Mouse (Mus musculus): Measurements from ENCODE around the gene Dnmbp.

Gene Dnmbp

DNA sequence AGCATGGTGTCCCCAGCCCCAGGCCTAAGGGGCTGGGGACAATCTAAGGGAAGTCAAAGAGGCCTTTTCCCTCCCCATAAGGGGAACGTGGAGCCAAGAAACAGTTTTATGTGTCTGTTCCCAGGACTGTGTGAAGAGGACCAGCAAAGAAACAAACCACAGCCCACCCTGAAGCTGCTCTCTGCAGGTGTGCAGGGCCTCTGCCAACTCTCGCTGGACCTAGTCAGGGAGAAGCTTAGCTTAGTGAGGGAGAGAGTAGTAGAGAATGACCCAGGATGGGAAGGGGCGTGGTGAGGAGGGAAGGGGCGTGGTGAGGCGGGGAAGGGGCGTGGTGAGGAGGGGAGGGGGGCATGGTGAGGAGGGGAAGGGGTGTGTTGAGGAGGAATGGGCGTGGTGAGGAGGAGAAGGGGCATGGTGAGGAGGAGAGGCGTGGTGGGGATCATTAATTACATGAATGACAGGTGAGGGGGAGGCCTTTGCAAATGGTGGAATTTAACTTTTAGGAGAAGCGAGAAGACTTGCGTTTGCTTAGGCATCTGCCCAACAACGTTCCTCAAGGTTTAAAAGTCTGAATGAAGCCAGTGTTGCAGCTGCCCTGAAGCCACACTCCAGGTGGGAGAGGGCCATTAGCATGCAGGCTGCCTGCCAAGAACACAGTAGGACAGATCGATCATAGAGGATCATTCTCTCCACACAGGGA lies 9.3 kb upstream of the Dnmbp start:
- CTCF ChIA-PET, result no interaction called here

DNA sequence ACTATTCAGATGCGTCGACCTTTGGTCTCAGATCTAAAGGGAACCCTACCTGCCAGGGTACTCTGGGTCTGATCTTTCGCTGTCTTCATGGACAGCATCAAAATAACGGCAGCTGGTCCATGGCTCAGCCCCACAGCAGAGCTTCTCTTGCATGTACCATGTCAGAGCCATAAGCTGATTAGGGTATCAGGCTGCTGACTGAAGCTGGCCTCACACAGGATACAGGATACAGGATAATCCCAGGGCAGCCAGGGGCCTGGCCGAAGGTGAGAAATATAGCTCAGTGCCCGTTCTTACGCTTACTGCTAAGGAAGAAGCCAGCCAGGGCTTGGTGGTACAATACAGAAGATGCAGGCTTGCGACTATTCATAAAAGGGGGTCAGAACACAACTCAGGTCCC lies 4.6 kb upstream of the Dnmbp start:
- CTCF ChIA-PET, result no interaction called here

DNA sequence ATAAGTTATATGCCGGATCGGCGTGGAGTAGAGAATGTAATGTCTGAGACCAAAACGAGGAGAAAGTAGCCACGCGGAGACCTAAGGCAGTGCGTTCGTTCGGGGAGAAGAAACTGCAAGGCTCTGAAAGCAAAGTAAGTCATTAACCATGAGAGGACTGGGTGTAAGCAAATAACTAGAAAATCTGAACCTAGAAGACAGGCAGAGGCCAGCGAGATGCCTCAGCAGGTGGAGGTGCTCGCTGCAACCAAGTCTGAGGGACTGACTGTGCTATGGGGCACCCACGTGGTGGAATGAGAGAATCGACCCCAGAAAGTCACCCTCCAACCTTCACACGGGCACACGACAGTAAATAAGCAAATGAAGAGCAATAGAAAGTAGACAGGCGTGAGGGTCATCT lies 3.1 kb upstream of the Dnmbp start:
- CTCF ChIA-PET, result no interaction called here

DNA sequence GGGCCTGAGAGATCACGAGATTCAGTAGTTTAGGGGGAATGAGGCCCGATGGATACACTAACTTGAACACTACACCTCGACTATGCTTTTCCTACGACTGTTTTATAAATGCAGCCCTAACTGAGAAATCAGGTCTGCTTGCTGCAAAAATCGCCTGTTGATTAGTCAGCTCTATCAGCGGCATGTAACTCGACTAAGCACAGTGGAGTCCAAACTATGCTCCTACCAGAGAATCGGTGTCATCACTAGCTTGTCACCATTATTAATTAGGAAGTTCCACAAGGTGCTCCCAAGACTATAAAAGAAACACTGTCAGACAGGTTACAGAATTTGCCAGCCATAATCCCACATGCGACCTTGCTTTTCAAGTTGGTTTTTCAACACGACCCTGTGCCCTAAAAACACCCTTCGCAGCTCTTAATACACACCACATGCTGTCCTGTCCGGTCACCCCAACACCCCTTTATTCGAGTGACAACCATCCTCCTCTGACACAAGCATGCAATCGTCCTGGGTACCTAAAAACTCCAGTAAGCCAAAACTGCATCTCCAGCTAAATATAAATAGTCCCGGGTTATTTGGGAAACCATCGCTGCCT lies 721 bp downstream of the Dnmbp start:
- CTCF ChIA-PET, result no interaction called here

DNA sequence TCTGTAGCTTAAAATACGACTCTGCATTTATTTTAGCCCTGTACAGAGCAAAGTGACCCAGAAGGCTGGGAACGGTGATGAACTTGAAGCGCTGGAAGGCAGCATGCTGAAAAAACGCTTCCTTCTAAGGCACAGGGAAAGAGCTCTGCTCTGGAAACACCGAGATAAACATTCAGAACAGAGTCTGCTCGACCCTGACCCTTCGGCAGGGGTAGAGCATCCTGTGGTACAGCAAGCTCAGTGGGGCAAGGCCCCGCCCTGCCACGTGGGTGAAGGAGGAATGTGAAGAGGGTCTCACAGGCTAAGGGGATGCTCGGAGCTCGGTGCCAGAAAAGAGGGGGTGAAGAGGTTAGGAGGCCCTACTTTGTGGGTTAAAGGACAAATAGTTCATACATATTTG lies 1.6 kb downstream of the Dnmbp start:
- CTCF ChIA-PET, result no interaction called here

DNA sequence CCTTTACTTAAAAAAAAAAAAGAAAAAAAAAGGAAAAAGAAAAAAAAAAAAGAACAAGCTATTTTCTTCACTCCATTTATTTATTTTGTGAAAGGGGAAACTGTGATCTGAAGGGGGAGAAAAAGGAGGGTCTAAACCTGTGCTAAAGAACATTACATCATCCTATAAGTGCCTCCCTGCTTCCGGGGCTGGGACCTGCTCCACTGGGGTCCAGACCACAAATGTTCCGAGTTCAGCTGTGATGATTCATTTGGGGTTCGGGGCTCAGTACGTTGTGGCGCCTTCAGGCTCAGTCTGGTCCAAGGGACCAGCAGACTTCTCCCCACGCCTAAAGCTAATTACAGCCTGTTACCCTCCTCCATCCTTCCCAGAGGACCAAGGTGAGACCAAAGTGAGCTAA lies 9.1 kb downstream of the Dnmbp start:
- CTCF ChIA-PET, result no interaction called here

DNA sequence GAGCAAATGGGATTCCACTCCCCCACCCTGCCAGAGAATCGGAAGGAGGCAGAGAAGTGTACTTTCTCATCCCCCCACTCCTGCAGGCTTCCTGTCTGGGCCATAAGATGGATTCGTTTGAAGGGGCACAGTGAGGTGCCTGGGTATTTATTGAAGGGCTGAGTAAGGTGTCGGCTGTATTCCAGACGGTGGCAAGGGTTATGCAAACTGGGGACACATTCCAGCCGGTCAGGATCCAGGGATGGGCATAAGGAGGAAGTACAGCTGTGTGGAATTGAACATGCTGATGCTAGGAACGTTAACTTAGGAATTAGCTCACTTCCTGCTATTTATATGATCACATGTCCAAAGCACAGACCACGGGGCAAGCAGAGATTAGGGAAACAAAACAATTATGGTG lies 9.6 kb downstream of the Dnmbp start:
- CTCF ChIA-PET, result no interaction called here

DNA sequence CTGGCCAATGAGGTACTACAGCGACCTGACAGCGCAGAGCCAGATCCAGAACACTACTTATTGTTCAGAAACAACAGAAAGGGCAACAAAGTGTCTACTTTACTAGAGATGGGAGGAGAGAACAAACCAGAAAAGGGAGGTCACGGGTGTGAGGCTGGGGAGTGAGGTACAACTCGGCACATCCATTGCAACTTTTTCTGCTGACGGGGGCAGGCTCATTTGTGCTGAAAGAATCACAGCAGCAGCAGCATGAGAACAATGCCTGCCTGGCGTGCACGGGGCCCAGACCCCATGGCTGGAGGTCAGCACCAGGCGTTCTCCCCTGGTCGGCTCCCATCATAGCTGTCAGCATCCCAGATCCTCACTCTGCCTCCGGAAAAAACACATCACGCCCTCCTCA lies 10.1 kb downstream of the Dnmbp start:
- CTCF ChIA-PET, result no interaction called here

DNA sequence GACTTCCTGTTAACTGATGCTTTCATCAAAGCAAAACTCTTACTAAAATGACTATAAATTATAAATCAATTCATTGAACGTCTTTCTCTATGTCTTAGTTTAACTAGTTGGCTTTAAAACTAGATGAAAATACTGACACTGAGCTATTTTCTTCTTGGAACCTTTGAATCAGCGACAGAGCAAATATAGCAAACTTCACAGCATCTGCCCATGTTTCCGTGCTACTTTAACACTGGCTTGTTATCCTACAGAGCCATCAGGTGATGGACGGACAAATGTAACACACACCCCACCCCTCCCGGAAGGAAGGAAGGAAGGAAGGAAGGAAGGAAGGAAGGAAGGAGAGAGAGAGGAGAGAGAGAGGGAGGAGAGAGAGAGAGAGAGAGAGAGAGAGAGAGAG lies 12.0 kb downstream of the Dnmbp start:
- CTCF ChIA-PET, result no interaction called here

DNA sequence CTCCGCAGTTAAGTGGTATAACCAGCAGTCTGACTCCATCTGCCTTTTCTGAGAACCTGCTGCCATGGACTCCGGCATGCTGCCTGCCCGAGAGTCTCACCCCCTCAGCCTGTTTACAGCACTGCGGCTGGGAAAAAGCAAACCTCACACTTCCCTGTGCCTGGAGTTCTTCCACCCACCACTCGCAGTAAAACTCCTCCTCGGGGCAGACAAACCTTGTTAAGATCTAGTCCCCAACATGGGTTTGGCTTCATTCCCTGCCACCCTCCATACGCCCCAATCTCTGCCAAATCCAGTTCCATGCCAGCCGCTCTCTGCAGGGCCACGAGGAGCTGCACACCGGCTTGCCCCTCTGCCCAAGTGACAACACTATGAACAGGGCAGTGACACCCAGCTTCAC lies 12.9 kb downstream of the Dnmbp start:
- CTCF ChIA-PET, result no interaction called here

DNA sequence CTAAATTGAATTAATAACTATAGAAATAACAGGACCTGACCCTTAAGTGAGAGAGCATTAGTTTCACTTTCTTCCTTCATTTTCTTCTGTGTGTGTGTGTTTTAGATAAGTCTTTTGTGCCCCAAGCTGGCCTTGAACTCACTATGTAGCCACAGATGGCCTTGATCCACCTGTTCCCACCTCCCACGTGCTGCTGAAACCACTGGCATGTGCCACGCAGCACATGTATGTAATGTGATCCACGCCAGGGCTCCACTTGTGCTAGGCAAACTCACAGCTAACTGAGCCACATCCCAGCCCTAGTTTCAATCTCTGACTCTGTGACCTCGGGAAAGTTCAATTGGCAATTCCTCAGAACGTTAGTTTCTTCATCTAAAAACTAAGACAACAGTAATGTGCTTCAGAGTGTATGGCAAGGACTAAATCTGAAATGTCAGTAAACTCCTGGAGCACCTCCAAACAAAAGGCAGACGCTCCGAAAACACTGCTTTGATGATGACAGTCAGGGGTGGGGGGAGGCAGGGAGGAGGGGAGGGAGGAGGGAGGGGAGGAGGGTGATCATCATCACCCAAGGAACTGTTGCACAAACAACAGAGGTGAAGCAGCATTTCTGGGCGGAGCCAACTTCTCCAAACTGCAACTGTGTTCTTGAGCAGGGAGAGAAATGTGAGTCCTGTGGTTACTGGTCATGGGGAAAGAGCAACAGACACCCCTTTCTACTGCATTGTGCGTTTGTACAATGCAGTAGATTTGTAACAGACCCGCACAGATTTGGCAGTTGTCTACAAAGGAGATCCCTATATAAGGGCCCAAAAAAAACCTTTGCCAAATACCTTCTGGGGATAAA lies 13.6 kb downstream of the Dnmbp start:
- CTCF ChIA-PET, result interaction anchor here (0.7 kb wide), 1 partner anchor 153 kb away, joined by 3 read pairs; no protein-coding TSS in a partner anchor

DNA sequence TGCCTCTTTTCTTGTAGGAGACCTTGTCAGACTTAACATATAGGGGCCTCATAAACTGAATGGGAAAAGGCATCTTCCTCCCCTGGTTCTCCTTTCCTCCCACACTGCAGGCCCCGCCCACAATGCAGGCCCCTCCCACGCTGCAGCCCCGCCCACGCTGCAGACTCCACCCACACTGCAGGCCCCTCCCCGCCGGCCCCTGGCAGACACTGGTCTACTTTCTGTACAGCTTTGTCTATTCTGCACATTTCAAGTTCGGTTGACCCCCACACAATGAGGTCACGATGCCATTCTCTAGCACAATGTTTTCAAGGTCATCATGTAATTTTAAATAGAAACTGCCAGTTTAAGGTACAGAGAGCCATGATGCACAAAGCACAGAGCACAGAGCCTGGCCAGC lies 15.6 kb downstream of the Dnmbp start:
- CTCF ChIA-PET, result no interaction called here

DNA sequence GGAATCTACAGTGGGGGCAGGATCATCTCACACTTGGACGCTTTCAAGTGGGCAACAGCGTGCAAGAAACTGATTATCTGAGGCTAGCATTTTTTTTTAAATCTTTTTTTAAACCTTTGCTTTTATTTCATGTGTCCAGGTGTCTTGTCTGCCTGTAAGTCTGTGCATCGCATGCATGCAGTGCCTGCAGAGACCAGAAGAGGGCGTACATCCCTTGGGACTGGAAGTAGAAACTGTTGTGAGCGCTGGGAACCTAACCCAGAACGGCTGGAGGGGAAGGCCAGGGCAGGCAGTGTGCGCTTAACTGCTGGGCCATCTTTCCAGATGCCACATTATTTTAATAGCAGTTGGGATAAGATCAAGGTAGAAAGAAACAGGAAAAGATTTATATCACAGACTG lies 17.0 kb downstream of the Dnmbp start:
- CTCF ChIA-PET, result interaction anchor here (0.7 kb wide), 1 partner anchor 68 kb away, joined by 3 read pairs; no protein-coding TSS in a partner anchor

DNA sequence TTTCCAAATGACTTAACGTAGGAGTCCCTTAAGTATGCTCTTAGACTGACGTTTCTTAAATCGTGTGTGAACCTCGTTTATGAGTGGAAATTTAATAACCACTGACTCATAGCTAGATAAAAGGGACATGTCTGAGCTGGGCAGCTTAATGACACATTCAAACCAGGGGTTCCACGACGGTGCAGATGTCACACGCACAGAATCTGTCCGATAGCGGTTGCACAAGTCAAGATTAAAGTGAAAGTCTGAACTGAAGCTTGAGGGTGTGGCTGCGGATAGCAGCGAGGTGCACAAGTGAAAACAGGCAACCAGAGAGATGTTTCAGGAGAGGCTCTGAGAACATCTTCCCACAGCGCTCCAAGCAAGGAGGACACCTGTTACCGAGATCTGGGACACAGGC lies 18.6 kb downstream of the Dnmbp start:
- CTCF ChIA-PET, result no interaction called here

DNA sequence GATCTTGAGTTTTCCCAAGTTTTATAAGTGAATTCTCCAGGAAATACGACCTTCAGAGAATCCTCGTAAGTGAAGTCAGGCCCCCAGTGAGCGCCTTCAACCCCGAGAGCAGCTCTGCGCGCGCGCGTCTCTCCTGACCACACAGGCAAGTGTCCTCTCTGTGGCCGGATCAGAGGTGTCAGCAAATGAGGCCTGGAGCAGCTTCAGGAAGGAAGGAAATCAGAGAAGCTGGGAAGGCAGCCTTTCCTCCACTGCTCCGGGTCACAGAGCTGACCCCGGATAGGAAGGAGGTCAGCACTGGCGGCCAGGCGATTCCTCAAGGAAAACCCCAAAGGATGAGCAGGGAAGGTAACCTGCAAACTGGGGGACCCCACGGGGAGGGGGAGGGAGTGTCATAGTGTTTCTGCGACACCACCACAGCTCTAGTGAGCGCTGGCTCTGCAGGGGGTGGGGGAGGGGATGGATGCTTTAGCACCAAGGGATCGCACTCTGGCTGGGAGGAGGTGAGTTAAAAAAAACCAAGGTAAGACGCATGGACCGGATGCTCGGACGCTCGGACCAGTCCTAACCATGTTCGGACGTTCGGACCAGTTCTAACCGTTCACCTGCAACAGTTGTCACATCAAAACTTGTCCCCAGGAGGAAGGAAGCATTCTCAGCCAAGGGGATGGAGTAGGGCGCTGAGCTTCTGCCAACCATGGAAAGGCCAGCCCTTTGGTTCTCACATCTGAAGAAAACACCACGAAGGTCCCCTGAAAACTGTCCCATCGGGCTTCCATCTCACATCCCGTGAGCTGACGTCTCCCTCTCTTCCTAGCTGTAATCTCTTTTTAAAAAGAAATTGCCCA lies 19.3 kb downstream of the Dnmbp start:
- CTCF ChIA-PET, result no interaction called here

DNA sequence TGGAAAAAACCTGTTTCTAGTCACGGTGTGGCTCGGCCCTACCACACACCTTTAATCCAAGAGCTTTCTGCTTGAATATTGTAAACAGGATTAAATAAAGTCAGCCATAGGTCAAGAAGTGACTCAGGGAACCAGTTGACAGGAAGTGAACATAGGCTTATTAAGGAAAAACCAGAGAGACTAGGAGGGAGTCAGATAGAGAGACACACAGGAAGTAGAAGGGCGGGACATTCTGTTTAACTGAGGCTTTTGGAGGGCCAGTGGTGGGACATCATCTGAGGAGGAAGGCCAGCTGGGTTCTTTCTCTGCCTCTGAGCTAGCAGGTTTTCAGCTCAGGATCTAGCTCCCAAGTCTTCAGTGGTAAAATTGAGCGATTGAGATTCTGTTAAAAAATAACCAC lies 20.1 kb downstream of the Dnmbp start:
- CTCF ChIA-PET, result no interaction called here

DNA sequence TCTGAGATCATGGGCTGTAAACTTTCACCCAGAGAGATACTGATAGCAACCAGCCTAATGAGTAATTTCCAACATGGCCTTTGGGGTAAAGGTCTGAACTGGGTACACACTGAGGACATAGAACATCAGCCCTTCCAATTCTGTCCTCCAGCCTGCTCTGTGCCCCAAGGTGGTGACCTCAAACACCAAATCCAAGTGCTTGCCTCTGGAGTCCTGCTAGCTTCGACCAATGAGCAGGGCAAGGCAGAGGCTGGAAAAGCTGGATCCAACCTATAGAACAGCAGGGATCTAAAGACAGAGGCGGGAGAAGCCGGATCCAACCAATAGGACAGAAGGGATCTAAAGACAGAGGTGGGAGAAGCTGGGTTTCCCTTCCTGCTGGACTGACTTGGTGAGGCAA lies 21.2 kb downstream of the Dnmbp start:
- CTCF ChIA-PET, result no interaction called here

DNA sequence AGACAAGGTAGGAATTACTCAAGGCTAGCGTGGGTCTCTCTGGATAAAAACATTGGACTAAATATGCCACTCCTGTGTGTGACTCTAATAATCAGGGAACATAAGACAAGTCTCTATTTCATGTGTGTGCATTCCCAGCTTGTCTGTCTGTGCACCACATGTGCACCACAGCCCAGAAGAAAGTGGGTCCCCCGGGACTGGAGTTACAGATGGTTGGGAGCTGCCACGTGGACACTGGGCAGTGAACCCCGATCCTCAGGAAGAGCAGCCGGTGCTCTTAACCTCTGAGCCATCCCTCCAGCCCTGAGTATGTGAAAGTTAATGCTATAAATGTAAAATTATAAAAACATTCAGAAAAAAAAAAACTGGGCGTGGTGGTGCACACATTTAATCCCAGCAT lies 22.2 kb downstream of the Dnmbp start:
- CTCF ChIA-PET, result no interaction called here

DNA sequence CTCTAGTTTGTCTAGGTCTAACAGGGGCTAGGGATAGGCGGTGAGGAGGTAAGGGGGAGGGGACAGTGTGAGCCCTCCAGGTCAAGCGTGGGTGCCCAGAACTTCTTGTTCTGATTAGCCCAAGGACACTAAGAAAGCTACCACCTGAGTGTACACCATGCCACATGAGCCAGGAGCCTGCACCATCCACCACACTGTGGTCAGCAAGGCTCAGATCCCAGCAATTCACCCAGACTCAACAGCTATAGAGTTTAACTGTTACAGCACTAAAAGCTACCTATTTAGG lies 22.6 kb downstream of the Dnmbp start:
- CTCF ChIA-PET, result no interaction called here

DNA sequence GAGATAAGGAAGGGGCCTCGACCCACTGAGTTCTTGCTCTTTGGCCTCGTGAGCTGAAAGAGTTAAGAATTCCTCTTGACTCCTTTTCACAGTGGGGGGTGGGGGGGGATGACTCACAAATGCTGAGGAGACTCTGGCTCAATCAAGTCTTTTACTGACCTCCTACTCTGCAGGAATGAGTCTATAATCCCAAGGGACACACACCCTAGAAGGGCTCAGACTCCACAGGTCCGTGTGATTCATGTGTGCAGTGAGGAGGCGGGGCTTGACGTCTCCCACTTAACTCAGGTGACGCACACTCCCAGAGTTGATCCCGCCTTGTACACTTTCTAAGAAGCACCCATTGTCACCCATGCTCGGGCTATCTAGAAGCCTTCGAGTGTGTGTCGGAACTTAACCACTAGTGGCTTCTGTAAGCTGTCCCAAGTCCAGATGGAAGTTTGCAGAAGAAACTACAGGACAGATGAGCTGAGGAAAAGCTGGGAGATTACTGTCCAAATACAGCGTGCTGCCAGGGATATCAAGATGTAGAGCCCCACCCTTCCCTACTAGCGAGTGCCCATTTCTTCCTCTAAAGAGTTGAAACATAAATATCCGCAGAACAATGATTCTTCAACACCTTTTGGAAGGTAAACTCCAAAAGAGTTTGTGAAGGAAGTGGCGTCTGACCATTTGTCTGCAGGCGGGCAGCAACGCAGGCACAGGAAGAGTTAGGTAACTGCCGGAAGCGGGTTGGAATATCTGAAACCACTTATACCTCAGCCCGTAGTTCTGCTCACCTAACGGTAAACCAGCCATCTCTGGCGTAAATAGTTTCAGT lies 23.2 kb downstream of the Dnmbp start:
- CTCF ChIA-PET, result interaction anchor here (0.6 kb wide), 1 partner anchor 695 kb away, joined by 6 read pairs; no protein-coding TSS in a partner anchor

DNA sequence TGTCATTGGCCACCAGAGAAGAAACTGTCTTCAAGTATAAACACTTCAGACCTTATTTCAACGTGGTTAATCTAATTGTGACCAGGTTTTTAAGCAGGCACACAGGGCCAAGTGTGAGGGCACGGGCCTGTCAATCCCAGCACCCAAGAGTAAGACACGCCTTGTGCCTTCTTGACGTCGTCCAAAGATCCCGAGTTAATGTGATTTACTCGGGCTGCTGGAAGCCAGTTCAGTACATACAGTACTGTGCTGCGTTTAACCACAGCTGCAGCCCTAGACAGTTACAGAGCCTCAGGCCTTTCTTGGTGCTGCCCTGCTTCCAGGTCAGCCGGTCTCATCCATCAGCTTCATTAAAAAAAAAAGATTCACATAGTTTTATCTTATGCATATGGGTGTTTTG lies 24.6 kb downstream of the Dnmbp start:
- CTCF ChIA-PET, result no interaction called here

DNA sequence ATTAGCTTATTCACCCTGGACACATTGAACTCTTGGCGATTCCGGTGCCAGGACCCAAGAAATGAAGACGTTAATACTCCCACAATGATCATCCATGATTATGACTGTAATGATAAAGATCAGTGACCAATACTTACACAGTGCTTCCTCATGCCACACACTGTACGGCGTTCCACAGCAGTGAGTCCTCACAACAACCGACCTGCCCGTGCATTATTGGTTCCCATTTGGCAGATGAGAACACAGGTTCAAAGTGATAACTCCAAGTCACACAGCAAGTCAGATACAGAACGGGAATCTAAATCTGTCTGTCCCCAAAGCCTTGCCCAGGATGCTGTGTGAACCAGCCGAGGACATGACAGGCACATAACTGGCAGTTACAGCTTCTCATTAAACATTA lies 25.0 kb downstream of the Dnmbp start:
- CTCF ChIA-PET, result no interaction called here

Measured in spleen, embryonic (tissue).